8 mouse cellular contexts compared by ENCODE assay signal in genomic region chr6:65778861-65779688, GRCm38 (mm10). TPM values are rescaled to one million over a fixed set of nuclear protein-coding genes. Genes with fewer than 3 reads are reported as not detected.
DNase-seq lines count a peak whose midpoint lies in the region; ATAC-seq lines count a peak whose summit lies in the region.

TSS of gene Prdm5 (plus strand) at chr6:65778988.

- no peaks in the 10 kb centered on the region for H3K27me3 ChIP-seq in lung, embryonic 15.5 days

- peak; percentile 80 for ATAC-seq in frontal cortex, adult (ENCODE audit: low TSS enrichment)
- peak; percentile 61 to 81 for ATAC-seq in hematopoietic stem cell, adult 5-6 weeks (replicated peaks in 1 of 2; ENCODE audit: insufficient read depth in 1 of 2, low FRiP score in 2 of 2, low TSS enrichment in 1 of 2, low read depth in 1 of 2, poor library complexity in 2 of 2, severe bottlenecking in 2 of 2)
- peak; percentile 95 for ATAC-seq in lung, embryonic 15.5 days (ENCODE audit: borderline replicate concordance, extremely low read depth, low FRiP score, low TSS enrichment)

- no peaks in the 10 kb centered on the region for H3K9me3 ChIP-seq in lung, embryonic 15.5 days

- H3K4me3 ChIP-seq in lung, embryonic 15.5 days = peak within 1 kb of the TSS; percentile 63

- H3K4me2 ChIP-seq in lung, embryonic 15.5 days = peak within 1 kb of the TSS; percentile 74

- peak within 1 kb of the TSS; percentile 77 for H3K9ac ChIP-seq in lung, embryonic 15.5 days

- 3% methylated on average over 52 of the region's 56 CpGs for WGBS in lung, embryonic 15.5 days

- peak; percentile 76 for DNase-seq in R1 (ENCODE audit: low read depth, low spot score)
- peak; percentile 51 for DNase-seq in cerebellum, adult 8-10 months
- DNase-seq in layer of hippocampus, adult 9-11 months = peak; percentile 13
- peak; percentile 56 for DNase-seq in ovary, postnatal 14 days (ENCODE audit: low spot score)
- peak; percentile 63 to 72 for DNase-seq in urinary bladder, postnatal 4 days (ENCODE audit: low spot score in 2 of 2)

- H3K36me3 ChIP-seq in lung, embryonic 15.5 days = no peaks in the 10 kb centered on the region

- H3K27ac ChIP-seq in lung, embryonic 15.5 days = peak within 1 kb of the TSS; percentile 70

- H3K4me1 ChIP-seq in lung, embryonic 15.5 days = peaks cover 29% of the 10 kb centered on the region

RNA-seq across cellular contexts. Expression of gene Prdm5, which starts in this region (rescaled TPM):
- total RNA-seq in hematopoietic stem cell, adult 5-6 weeks (2017) = 34.7 and 36.9 TPM in 2 replicates
- 24.5 and 24.9 TPM in 2 replicates for polyA plus RNA-seq in lung, embryonic 15.5 days (2015; fragmentation: Nextera tagmentation; extraction: Ambion mirVana)

Comparison
In these comparisons a context has a peak if more than half of its experiments do, and no peak if none do; other contexts are left out.
1. Peak in every context shown above with its lines: DNase-seq, ATAC-seq, H3K4me3 ChIP-seq and H3K27ac ChIP-seq.
2. DNase-seq: peak in every context shown above with its lines; median percentile 76 in R1; 68 in urinary bladder, postnatal 4 days; 56 in ovary, postnatal 14 days; 51 in cerebellum, adult 8-10 months; 13 in layer of hippocampus, adult 9-11 months.